Mouse (Mus musculus) hindbrain, embryonic 14.5 days (tissue): ENCODE measurements around the gene Rnpc3. TPM values are rescaled to one million over a fixed set of nuclear protein-coding genes. Genes with fewer than 3 reads are reported as not detected.
"Not testable (repeated sequence)": the region's sequence is repeated elsewhere in the genome, so short reads cannot be mapped to it uniquely, and the experiment has no call there.

Experiments
- ATAC-seq: fragments of 200-750 bp; cut with Nextera tagmentation; 2 replicates; pipeline ENCODE4 v1.8.0; 2017; ENCODE audit warnings: moderate number of reproducible peaks, mild to moderate bottlenecking, moderate TSS enrichment, moderate library complexity; ENCODE audit not compliant: low FRiP score
- DNase-seq: peaks from one replicate; pipeline ENCODE4 v3.0.0-alpha.2; 2015; ENCODE audit warnings: low spot score
- H3K27ac ChIP-seq: fragments of 300-500 bp; sonication (generic); 2 replicates; pipeline ENCODE4 v1.5.1; 2014; ENCODE audit warnings: mild to moderate bottlenecking, moderate library complexity
- H3K27me3 ChIP-seq: fragments of 300-500 bp; sonication (generic); 2 replicates; pipeline ENCODE4 v1.6.1; 2014; ENCODE audit warnings: mild to moderate bottlenecking, low read length, mixed read lengths; ENCODE audit not compliant: control insufficient read depth, insufficient read depth
- H3K36me3 ChIP-seq: fragments of 300-500 bp; sonication (generic); replicated peaks from 2 replicates; pipeline ENCODE4 v1.6.1; 2014; ENCODE audit not compliant: control insufficient read depth, insufficient read depth
- H3K4me1 ChIP-seq: fragments of 300-500 bp; sonication (generic); replicated peaks from 2 replicates; pipeline ENCODE4 v1.6.1; 2014; ENCODE audit warnings: antibody characterized with exemption, low read length, mixed read lengths; ENCODE audit not compliant: control insufficient read depth, insufficient read depth
- H3K4me2 ChIP-seq: fragments of 300-500 bp; sonication (generic); replicated peaks from 2 replicates; pipeline ENCODE4 v1.6.1; 2014; ENCODE audit warnings: mild to moderate bottlenecking, moderate library complexity
- H3K4me3 ChIP-seq: fragments of 300-500 bp; sonication (generic); replicated peaks from 2 replicates; pipeline ENCODE4 v1.5.1; 2014; ENCODE audit warnings: mild to moderate bottlenecking, low read length
- H3K9ac ChIP-seq: fragments of 300-500 bp; sonication (generic); 2 replicates; pipeline ENCODE4 v1.6.1; 2014
- H3K9me3 ChIP-seq: fragments of 300-500 bp; sonication (generic); 2 replicates; pipeline ENCODE4 v1.6.1; 2016; ENCODE audit warnings: low read length; ENCODE audit not compliant: control insufficient read depth
- WGBS: fragments of 180-500 bp; shearing (Covaris S2); extraction: QIAGEN DNeasy Blood & Tissue Kit; methylation state at CpG from one replicate; pipeline ENCODE4 v1.1.7; 2014; 5-methylcytosine and 5-hydroxymethylcytosine counted together
- polyA plus RNA-seq: library from polyadenylated mRNA; unstranded; fragments of >200 nt; fragmentation: Nextera tagmentation; extraction: Ambion mirVana; gene quantifications from 2 replicates; pipeline ENCODE4 v1.2.1, GENCODE M21; 2014

The Rnpc3 gene
- 57.4 and 59.1 TPM in 2 replicates for polyA plus RNA-seq

GRCm38 (mm10) chr3:113629606-113630359, at the start of gene Rnpc3:
Rnpc3 (minus strand) TSS chr3:113630149.
- ATAC-seq (peak; percentile 98), DNase-seq (peak; percentile 100)
- Histone ChIP-seq H3K27me3 (no peaks in the 10 kb centered on the region), H3K4me2 (peak within 1 kb of the TSS; percentile 73), H3K4me1 (peaks cover 12% of the 10 kb centered on the region), H3K9me3 (no peaks in the 10 kb centered on the region), H3K9ac (peak within 1 kb of the TSS; percentile 66), H3K36me3 (peaks cover 15% of the 10 kb centered on the region), H3K4me3 (peak within 1 kb of the TSS; percentile 64), H3K27ac (peak within 1 kb of the TSS; percentile 98)
- under 1% methylated on average over 69 of the region's 70 CpGs for WGBS

GRCm38 (mm10) chr3:113656940-113657339, 27.0 kb upstream of the Rnpc3 start:
- no peaks in the 10 kb centered on the region for H3K27me3 ChIP-seq
- H3K36me3 ChIP-seq = no peaks in the 10 kb centered on the region
- no peaks in the 10 kb centered on the region for H3K4me1 ChIP-seq
- ATAC-seq (peak; percentile 73; the same call in 1 of the 2 replicates), DNase-seq (no peak)
- no peak overlapping the region for H3K27ac ChIP-seq
- H3K9me3 ChIP-seq = no peaks in the 10 kb centered on the region
- 62% methylated on average over 2 of the region's 2 CpGs for WGBS
- no peak overlapping the region for H3K4me3 ChIP-seq
- no peak overlapping the region for H3K4me2 ChIP-seq
- no peak overlapping the region for H3K9ac ChIP-seq

GRCm38 (mm10) chr3:113654335-113654734, 24.4 kb upstream of the Rnpc3 start:
- ATAC-seq = no peak
- H3K27me3 ChIP-seq = no peaks in the 10 kb centered on the region
- no peak overlapping the region for H3K27ac ChIP-seq
- no peak overlapping the region for H3K4me2 ChIP-seq
- H3K9me3 ChIP-seq = no peaks in the 10 kb centered on the region
- DNase-seq = no peak
- 80% methylated on average over 3 of the region's 3 CpGs for WGBS
- H3K36me3 ChIP-seq = no peaks in the 10 kb centered on the region
- H3K9ac ChIP-seq = no peak overlapping the region
- no peak overlapping the region for H3K4me3 ChIP-seq
- no peaks in the 10 kb centered on the region for H3K4me1 ChIP-seq

- H3K9me3 ChIP-seq, H3K4me3 ChIP-seq, H3K27ac ChIP-seq, H3K27me3 ChIP-seq, H3K4me2 ChIP-seq, H3K36me3 ChIP-seq, H3K4me1 ChIP-seq, H3K9ac ChIP-seq: not testable (repeated sequence)
- ATAC-seq (0 out of 2 replicates have a peak, but pooled peaks have one; percentile 48), DNase-seq (peak; percentile 81)
- WGBS = 44% methylated on average over 3 of the region's 3 CpGs
These were observed 21.4 kb upstream of the Rnpc3 start for GRCm38 (mm10) chr3:113651386-113651785.

GRCm38 (mm10) chr3:113639545-113639944, 9.6 kb upstream of the Rnpc3 start:
- H3K9ac ChIP-seq = no peak overlapping the region
- ATAC-seq (no peak), DNase-seq (no peak)
- no peak overlapping the region for H3K4me2 ChIP-seq
- no peaks in the 10 kb centered on the region for H3K4me1 ChIP-seq
- no peak overlapping the region for H3K4me3 ChIP-seq
- WGBS = 94% methylated on average over 1 of the region's 1 CpGs
- no peaks in the 10 kb centered on the region for H3K27me3 ChIP-seq
- H3K9me3 ChIP-seq = no peaks in the 10 kb centered on the region
- no peaks in the 10 kb centered on the region for H3K36me3 ChIP-seq
- H3K27ac ChIP-seq = no peak overlapping the region

- Histone ChIP-seq H3K4me2 (no peak overlapping the region), H3K36me3 (no peaks in the 10 kb centered on the region), H3K4me3 (no peak overlapping the region), H3K27me3 (no peaks in the 10 kb centered on the region), H3K9ac (no peak overlapping the region), H3K9me3 (no peaks in the 10 kb centered on the region), H3K4me1 (peaks cover 7% of the 10 kb centered on the region), H3K27ac (no peak overlapping the region)
- DNase-seq (no peak), ATAC-seq (no peak)
These were observed 4.3 kb upstream of the Rnpc3 start for GRCm38 (mm10) chr3:113634220-113634619.

- no peak overlapping the region for H3K27ac ChIP-seq
- ATAC-seq (no peak), DNase-seq (peak; percentile 14)
These were observed 1.7 kb upstream of the Rnpc3 start for GRCm38 (mm10) chr3:113631611-113632010.

GRCm38 (mm10) chr3:113630564-113630963, 615 bp upstream of the Rnpc3 start:
- DNase-seq (peak; percentile 36), ATAC-seq (no peak)
- peaks cover 12% of the 10 kb centered on the region for H3K4me1 ChIP-seq
- peaks cover 13% of the 10 kb centered on the region for H3K36me3 ChIP-seq
- H3K4me2 ChIP-seq = peak overlapping the region; percentile 73
- H3K27ac ChIP-seq = peak overlapping the region; percentile 98
- H3K4me3 ChIP-seq = peak overlapping the region; percentile 64
- H3K9me3 ChIP-seq = no peaks in the 10 kb centered on the region
- H3K9ac ChIP-seq = peak overlapping the region; percentile 66
- no peaks in the 10 kb centered on the region for H3K27me3 ChIP-seq
- WGBS = 18% methylated on average over 13 of the region's 13 CpGs

More at GRCm38 (mm10) chr3:113631611-113632010, 1.7 kb upstream of the Rnpc3 start:
- Histone ChIP-seq H3K27me3 (no peaks in the 10 kb centered on the region), H3K4me2 (no peak overlapping the region), H3K4me3 (no peak overlapping the region), H3K4me1 (peaks cover 12% of the 10 kb centered on the region), H3K9me3 (no peaks in the 10 kb centered on the region), H3K36me3 (peaks cover 6% of the 10 kb centered on the region), H3K9ac (no peak overlapping the region)

- Histone ChIP-seq H3K36me3 (peaks cover 43% of the 10 kb centered on the region), H3K27me3 (no peaks in the 10 kb centered on the region), H3K4me1 (no peaks in the 10 kb centered on the region), H3K9ac (no peak within 1 kb of the TSS), H3K4me2 (no peak within 1 kb of the TSS), H3K9me3 (no peaks in the 10 kb centered on the region), H3K27ac (no peak within 1 kb of the TSS), H3K4me3 (no peak within 1 kb of the TSS)
- 99% methylated on average over 2 of the region's 2 CpGs for WGBS
- ATAC-seq (no peak), DNase-seq (no peak)
These were observed 23.4 kb downstream of the Rnpc3 start, which contains the start of gene Amy1 for GRCm38 (mm10) chr3:113606599-113606998. Amy1 (minus strand) TSS chr3:113606699.
